Mouse (Mus musculus) heart, adult 2 months (tissue): ENCODE results near the gene Ing3.

Source experiments
- CTCF ChIP-seq: fragments of 200-600 bp; IDR thresholded peaks from 2 replicates; pipeline ENCODE4 v1.8.1; 2022; ENCODE audit warnings: antibody characterized with exemption, mild to moderate bottlenecking, moderate library complexity
- EP300 ChIP-seq: fragments of 200-500 bp; IDR thresholded peaks from 2 replicates; pipeline ENCODE4 v1.6.1; 2011; ENCODE audit warnings: low read depth, low read length, control low read depth; ENCODE audit not compliant: insufficient read depth
- POLR2A ChIP-seq: fragments of 200-500 bp; IDR thresholded peaks from 2 replicates; pipeline ENCODE4 v1.6.1; 2011; ENCODE audit warnings: mild to moderate bottlenecking, low read depth, low read length, control low read depth; ENCODE audit not compliant: insufficient read depth

- TF ChIP-seq EP300: peak; percentile 98
- TF ChIP-seq CTCF: no peak
- TF ChIP-seq POLR2A: no peak; the same call in 1 of the 2 replicates
Observed at GRCm38 (mm10) chr6:22001284-22001916, 52.0 kb downstream of the Ing3 start.
